Mouse (Mus musculus): ENCODE measurements at regions not wholly inside any gene's neighbourhood (a gene's known extent, or its start where the extent isn't known, plus 50 kb on each side); places are given as distances from the start of the nearest gene placed in this dataset.

GRCm38 (mm10) chr14:99521954-99522523 is 223.5 kb downstream of the Klf5 start:
- no peak for TF ChIP-seq CTCF (IDR thresholded peaks at IDR 0.05; ENCODE audit: control insufficient read depth, insufficient read depth, insufficient replicate concordance, low read depth, low read length)
- no peak for TF ChIP-seq POLR2A (IDR thresholded peaks at IDR 0.05; ENCODE audit: control insufficient read depth, low read depth, low read length)
